Mouse (Mus musculus): ENCODE measurements around the gene Ndrg3. TPM values are rescaled to one million over a fixed set of nuclear protein-coding genes. Genes with fewer than 3 reads are reported as not detected.

The Ndrg3 gene
- polyA plus RNA-seq, 1 experiment from 2014 or later: 44.6 TPM

GRCm38 (mm10) chr2:156982864-156983263, 9.0 kb downstream of the Ndrg3 start:
- 83% methylated on average over 2 of the region's 2 CpGs for WGBS

GRCm38 (mm10) chr2:156981291-156981690, 10.6 kb downstream of the Ndrg3 start:
- no peak overlapping the region for H3K27ac ChIP-seq
- H3K9me3 ChIP-seq: no peaks in the 10 kb centered on the region
- H3K4me1 ChIP-seq: peaks cover 4% of the 10 kb centered on the region; the same call in 1 of the 2 replicates
- no peak for DNase-seq (ENCODE audit: extremely low spot score, low spot score)
- no peak overlapping the region for H3K4me3 ChIP-seq
- no peaks in the 10 kb centered on the region for H3K27me3 ChIP-seq (ENCODE audit: poor library complexity, severe bottlenecking)
- H3K36me3 ChIP-seq (replicated peaks): peaks cover 3% of the 10 kb centered on the region; the same call in 1 of the 2 replicates
- WGBS: 89% methylated on average over 4 of the region's 4 CpGs

More at GRCm38 (mm10) chr2:156982864-156983263, 9.0 kb downstream of the Ndrg3 start:
- H3K4me1 ChIP-seq: no peaks in the 10 kb centered on the region
- peaks cover 3% of the 10 kb centered on the region; the same call in 1 of the 2 replicates for H3K36me3 ChIP-seq (replicated peaks)
- DNase-seq (ENCODE audit: extremely low spot score, low spot score): no peak
- H3K27ac ChIP-seq: no peak overlapping the region
- no peak overlapping the region for H3K4me3 ChIP-seq
- H3K9me3 ChIP-seq: no peaks in the 10 kb centered on the region
- no peaks in the 10 kb centered on the region for H3K27me3 ChIP-seq (ENCODE audit: poor library complexity, severe bottlenecking)

GRCm38 (mm10) chr2:156980059-156980458, 11.8 kb downstream of the Ndrg3 start:
- Histone ChIP-seq H3K36me3 (replicated peaks) (peaks cover 3% of the 10 kb centered on the region; the same call in 1 of the 2 replicates), H3K4me1 (peaks cover 4% of the 10 kb centered on the region; the same call in 1 of the 2 replicates), H3K4me3 (no peak overlapping the region), H3K27me3 (ENCODE audit: poor library complexity, severe bottlenecking) (no peaks in the 10 kb centered on the region), H3K27ac (no peak overlapping the region), H3K9me3 (no peaks in the 10 kb centered on the region)
- WGBS: 93% methylated on average over 2 of the region's 2 CpGs
- DNase-seq (ENCODE audit: extremely low spot score, low spot score): no peak

- H3K4me3 ChIP-seq: no peak overlapping the region
- H3K27me3 ChIP-seq (ENCODE audit: poor library complexity, severe bottlenecking): no peaks in the 10 kb centered on the region
- H3K4me1 ChIP-seq: peaks cover 4% of the 10 kb centered on the region; the same call in 1 of the 2 replicates
- no peaks in the 10 kb centered on the region for H3K9me3 ChIP-seq
- DNase-seq (ENCODE audit: extremely low spot score, low spot score): no peak
- H3K36me3 ChIP-seq (replicated peaks): peaks cover 3% of the 10 kb centered on the region; the same call in 1 of the 2 replicates
- H3K27ac ChIP-seq: no peak overlapping the region
Observed at GRCm38 (mm10) chr2:156976711-156977110, 15.1 kb downstream of the Ndrg3 start.

GRCm38 (mm10) chr2:156974967-156975366, 16.9 kb downstream of the Ndrg3 start:
- Histone ChIP-seq H3K27ac (no peak overlapping the region), H3K4me3 (no peak overlapping the region), H3K9me3 (no peaks in the 10 kb centered on the region), H3K4me1 (peaks cover 7% of the 10 kb centered on the region; the same call in 1 of the 2 replicates), H3K27me3 (ENCODE audit: poor library complexity, severe bottlenecking) (no peaks in the 10 kb centered on the region), H3K36me3 (replicated peaks) (peaks cover 3% of the 10 kb centered on the region; the same call in 1 of the 2 replicates)
- DNase-seq (ENCODE audit: extremely low spot score, low spot score): no peak
- WGBS: 84% methylated on average over 2 of the region's 2 CpGs

GRCm38 (mm10) chr2:156973316-156974100, 18.3 kb downstream of the Ndrg3 start:
- Histone ChIP-seq H3K36me3 (replicated peaks) (peaks cover 3% of the 10 kb centered on the region; the same call in 1 of the 2 replicates), H3K4me1 (peaks cover 7% of the 10 kb centered on the region; the same call in 1 of the 2 replicates), H3K4me3 (no peak overlapping the region), H3K9me3 (no peaks in the 10 kb centered on the region), H3K27ac (no peak overlapping the region), H3K27me3 (ENCODE audit: poor library complexity, severe bottlenecking) (no peaks in the 10 kb centered on the region)
- DNase-seq (ENCODE audit: extremely low spot score, low spot score): no peak
- 87% methylated on average over 5 of the region's 5 CpGs for WGBS

GRCm38 (mm10) chr2:156970253-156970652, 21.6 kb downstream of the Ndrg3 start:
- WGBS: 89% methylated on average over 7 of the region's 7 CpGs
- H3K36me3 ChIP-seq (replicated peaks): no peaks in the 10 kb centered on the region
- no peak overlapping the region for H3K4me3 ChIP-seq
- 0 out of 2 replicates have a peak, but pooled peaks cover 3% of the 10 kb centered on the region for H3K4me1 ChIP-seq
- H3K27ac ChIP-seq: no peak overlapping the region
- no peak for DNase-seq (ENCODE audit: extremely low spot score, low spot score)
- H3K27me3 ChIP-seq (ENCODE audit: poor library complexity, severe bottlenecking): no peaks in the 10 kb centered on the region
- H3K9me3 ChIP-seq: no peaks in the 10 kb centered on the region

GRCm38 (mm10) chr2:156968501-156968900, 23.4 kb downstream of the Ndrg3 start:
- Histone ChIP-seq H3K4me1 (0 out of 2 replicates have a peak, but pooled peaks cover 3% of the 10 kb centered on the region), H3K4me3 (no peak overlapping the region), H3K27ac (no peak overlapping the region), H3K27me3 (ENCODE audit: poor library complexity, severe bottlenecking) (no peaks in the 10 kb centered on the region), H3K9me3 (no peaks in the 10 kb centered on the region), H3K36me3 (replicated peaks) (no peaks in the 10 kb centered on the region)
- no peak for DNase-seq (ENCODE audit: extremely low spot score, low spot score)
- 82% methylated on average over 4 of the region's 4 CpGs for WGBS

GRCm38 (mm10) chr2:156967388-156967787, 24.5 kb downstream of the Ndrg3 start:
- no peak overlapping the region for H3K27ac ChIP-seq
- no peaks in the 10 kb centered on the region for H3K27me3 ChIP-seq (ENCODE audit: poor library complexity, severe bottlenecking)
- no peak overlapping the region for H3K4me3 ChIP-seq
- H3K36me3 ChIP-seq (replicated peaks): no peaks in the 10 kb centered on the region
- no peak for DNase-seq (ENCODE audit: extremely low spot score, low spot score)
- no peaks in the 10 kb centered on the region for H3K9me3 ChIP-seq
- 89% methylated on average over 6 of the region's 6 CpGs for WGBS
- H3K4me1 ChIP-seq: 0 out of 2 replicates have a peak, but pooled peaks cover 3% of the 10 kb centered on the region

- WGBS: 92% methylated on average over 7 of the region's 7 CpGs
- Histone ChIP-seq H3K4me1 (no peaks in the 10 kb centered on the region), H3K4me3 (no peak overlapping the region), H3K36me3 (replicated peaks) (no peaks in the 10 kb centered on the region), H3K9me3 (no peaks in the 10 kb centered on the region), H3K27ac (no peak overlapping the region), H3K27me3 (ENCODE audit: poor library complexity, severe bottlenecking) (no peaks in the 10 kb centered on the region)
- DNase-seq (ENCODE audit: extremely low spot score, low spot score): no peak
Observed at GRCm38 (mm10) chr2:156963891-156964290, 28.0 kb downstream of the Ndrg3 start.

GRCm38 (mm10) chr2:156958496-156959252, 33.2 kb downstream of the Ndrg3 start:
- no peak overlapping the region for H3K27ac ChIP-seq
- H3K36me3 ChIP-seq (replicated peaks): no peaks in the 10 kb centered on the region
- H3K27me3 ChIP-seq (ENCODE audit: poor library complexity, severe bottlenecking): no peaks in the 10 kb centered on the region
- no peaks in the 10 kb centered on the region for H3K4me1 ChIP-seq
- H3K4me3 ChIP-seq: no peak overlapping the region
- 90% methylated on average over 9 of the region's 9 CpGs for WGBS
- no peaks in the 10 kb centered on the region for H3K9me3 ChIP-seq
- no peak for DNase-seq (ENCODE audit: extremely low spot score, low spot score)

- Histone ChIP-seq H3K4me3 (no peak overlapping the region), H3K9me3 (no peaks in the 10 kb centered on the region), H3K27me3 (ENCODE audit: poor library complexity, severe bottlenecking) (no peaks in the 10 kb centered on the region), H3K36me3 (replicated peaks) (no peaks in the 10 kb centered on the region), H3K4me1 (no peaks in the 10 kb centered on the region), H3K27ac (no peak overlapping the region)
- DNase-seq (ENCODE audit: extremely low spot score, low spot score): no peak
- WGBS: 91% methylated on average over 2 of the region's 2 CpGs
Observed at GRCm38 (mm10) chr2:156957035-156957434, 34.8 kb downstream of the Ndrg3 start.

GRCm38 (mm10) chr2:156956306-156956705, 35.5 kb downstream of the Ndrg3 start:
- Histone ChIP-seq H3K27ac (no peak overlapping the region), H3K27me3 (ENCODE audit: poor library complexity, severe bottlenecking) (no peaks in the 10 kb centered on the region), H3K36me3 (replicated peaks) (no peaks in the 10 kb centered on the region), H3K4me1 (no peaks in the 10 kb centered on the region), H3K4me3 (no peak overlapping the region), H3K9me3 (no peaks in the 10 kb centered on the region)
- WGBS: 83% methylated on average over 7 of the region's 7 CpGs
- no peak for DNase-seq (ENCODE audit: extremely low spot score, low spot score)

Measured in forebrain, embryonic 10.5 days (tissue).